Mouse (Mus musculus): Measurements from ENCODE around the gene Olfr930.

Olfr930 gene

DNA sequence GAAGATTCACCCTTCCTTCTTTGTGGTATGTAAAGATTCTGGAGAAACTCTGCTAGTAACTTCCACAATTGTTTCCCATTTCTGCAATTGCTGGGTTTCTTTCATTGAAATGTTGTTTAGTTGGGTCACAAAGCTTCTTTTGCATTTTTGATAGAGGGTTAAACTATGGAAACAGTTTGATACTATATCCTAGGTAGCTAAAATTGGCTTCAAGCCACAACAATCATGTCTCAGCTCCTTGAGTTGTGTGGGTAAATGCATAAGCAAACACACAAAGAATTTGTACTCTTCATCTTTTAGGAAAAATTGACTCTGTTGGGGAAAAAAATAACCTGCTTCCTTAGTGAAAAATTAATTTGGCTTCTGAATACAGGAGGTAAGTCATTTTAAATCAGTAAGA is at the start of gene Olfr930:
TSS of gene Olfr930 (plus strand) at position 301 of the 400 bp plus-strand sequence.
- no peak for DNase-seq (ENCODE audit: extremely low spot score)

DNA sequence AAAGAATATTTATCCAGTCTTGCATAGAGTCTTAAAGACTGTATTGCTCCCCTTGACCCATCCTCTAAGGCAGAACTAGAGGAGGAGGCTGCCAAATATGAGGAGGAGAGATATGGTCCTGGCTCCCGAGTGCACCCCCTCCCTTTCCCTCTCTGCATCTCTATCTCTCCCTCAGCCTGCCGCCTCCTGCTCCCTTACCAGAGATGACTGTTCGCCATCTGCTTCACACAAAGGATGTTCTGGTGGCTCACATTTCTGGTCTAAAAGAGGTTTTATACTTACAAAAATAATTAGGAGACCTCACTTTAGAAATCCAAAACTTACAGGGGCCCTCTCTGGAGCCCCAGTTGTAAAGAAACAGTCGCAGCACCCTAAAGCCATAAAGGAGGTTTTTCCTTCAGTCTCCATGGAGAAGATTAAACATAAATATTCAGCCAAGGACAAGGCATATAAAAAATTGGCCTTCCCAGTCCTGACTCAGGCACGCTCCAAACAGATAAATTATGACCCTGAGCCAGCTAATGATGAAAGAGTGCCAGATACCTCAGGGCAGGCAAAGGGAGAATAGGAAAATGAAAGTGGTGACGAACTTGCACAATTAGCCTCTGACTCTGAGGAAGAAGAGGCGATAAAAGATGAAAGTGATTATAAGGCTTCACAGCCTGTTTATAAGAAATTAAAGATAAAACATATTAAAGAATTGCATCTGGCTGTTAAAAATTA is 24.0 kb downstream of the Olfr930 start:
- DNase-seq (ENCODE audit: extremely low spot score): no peak

GRCm38 (mm10) chr9:38954124-38954416 is 24.5 kb downstream of the Olfr930 start:
- no peak for DNase-seq (ENCODE audit: extremely low spot score)

- DNase-seq (ENCODE audit: extremely low spot score): no peak
Observed at GRCm38 (mm10) chr9:38972013-38972412, 42.4 kb downstream of the Olfr930 start, which contains the start of gene Olfr933. Olfr933 (plus strand) TSS chr9:38972313.

Measured in embryo, embryonic 9.5 days (tissue).